Mouse (Mus musculus) megakaryocyte, embryonic 14.5 days (primary cell): ENCODE data around the gene Siva1.

Experiments
- FLI1 ChIP-seq: IDR thresholded peaks from 2 replicates; pipeline ENCODE4 v1.6.1; 2012; ENCODE audit warnings: low read length, inconsistent platforms, mixed read lengths
- GATA1 ChIP-seq: IDR thresholded peaks from 3 replicates; pipeline ENCODE4 v1.6.1; 2012; ENCODE audit warnings: mixed read lengths, low read length, inconsistent platforms, borderline replicate concordance

DNA sequence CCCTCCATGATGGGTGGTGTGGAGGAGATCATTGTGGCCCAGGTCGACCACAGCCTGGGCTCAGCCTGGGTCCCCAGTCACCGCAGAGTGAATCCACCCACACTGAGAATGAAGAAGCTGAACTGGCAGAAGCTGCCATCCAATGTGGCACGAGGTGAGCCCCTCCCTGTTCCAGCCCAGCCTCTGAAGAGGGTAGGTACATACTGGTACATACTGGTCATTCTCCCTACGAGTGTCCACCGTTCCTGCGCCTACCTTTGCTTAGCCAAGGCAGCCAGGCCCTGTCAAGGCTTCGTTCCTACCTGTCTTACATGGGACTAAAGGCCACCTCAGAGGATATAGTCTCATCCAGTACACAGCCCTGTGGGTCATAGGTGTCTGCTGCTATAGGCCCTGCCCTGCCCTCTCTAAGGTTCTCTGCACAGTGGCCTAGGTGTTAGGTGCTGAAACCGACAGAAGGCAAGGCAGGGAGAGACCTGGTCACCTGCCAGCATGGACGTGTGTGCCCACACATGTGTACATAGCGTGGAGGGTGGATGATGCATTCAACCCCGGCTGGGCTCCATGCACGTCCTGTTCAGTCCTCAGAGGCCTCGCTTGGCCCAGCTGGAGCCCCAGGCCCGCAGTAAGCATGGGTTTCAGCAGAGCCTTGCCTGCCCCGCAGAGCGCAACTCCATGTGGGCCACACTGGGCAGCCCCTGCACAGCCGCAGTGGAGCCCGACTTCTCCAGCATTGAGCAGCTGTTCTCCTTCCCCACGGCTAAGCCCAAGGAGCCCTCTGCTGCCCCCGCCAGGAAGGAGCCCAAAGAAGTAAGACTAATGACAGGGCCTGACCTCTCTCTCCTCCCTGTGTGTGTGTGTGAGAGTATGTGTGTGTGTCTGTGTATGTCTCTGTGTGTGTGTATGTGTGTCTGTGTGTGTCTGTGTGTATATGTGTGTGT lies 39.5 kb upstream of the Siva1 start:
- TF ChIP-seq GATA1 (no peak), FLI1 (no peak)
